Mouse (Mus musculus): Measurements from ENCODE around the gene Fam129a.

DNA sequence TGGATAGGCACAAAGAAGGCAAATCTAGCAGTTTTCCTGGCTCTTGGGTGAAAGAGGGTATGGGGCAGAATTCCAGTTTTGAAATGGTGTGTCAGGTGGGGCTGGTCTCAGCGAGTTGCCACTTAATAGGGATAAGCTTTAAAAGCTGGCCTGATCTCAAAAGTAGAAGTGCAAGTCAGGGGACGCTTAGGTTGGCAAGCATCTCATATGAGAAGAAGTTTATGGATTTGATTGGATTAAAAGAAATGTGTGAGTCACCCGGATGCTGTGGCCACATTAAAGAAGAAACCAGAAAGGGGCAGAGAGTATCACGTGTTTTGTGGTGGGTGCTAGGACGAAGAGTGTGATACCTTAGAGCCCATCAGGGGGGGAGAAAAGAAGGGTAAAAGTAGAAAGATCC lies 114.0 kb downstream of the Fam129a start:
- no peak for TF ChIP-seq POLR2A (IDR thresholded peaks at IDR 0.05; ENCODE audit: borderline replicate concordance, extremely low read depth, low read depth, low read length)
- TF ChIP-seq CTCF (IDR thresholded peaks at IDR 0.05; ENCODE audit: insufficient read depth, low read length), result no peak
